Mouse (Mus musculus): ENCODE data around the gene Glcci1. TPM values are rescaled to one million over a fixed set of nuclear protein-coding genes. Genes with fewer than 3 reads are reported as not detected.

The Glcci1 gene
- polyA plus RNA-seq, 1 experiment: 187 TPM

- peak; percentile 55 for DNase-seq
- no peaks in the 10 kb centered on the region for H3K27me3 ChIP-seq (ENCODE audit: control insufficient read depth, insufficient read depth, low read length)
- under 1% methylated on average over 64 of the region's 73 CpGs for WGBS
- H3K36me3 ChIP-seq (ENCODE audit: control insufficient read depth, insufficient read depth, low read length): peaks cover 16% of the 10 kb centered on the region
- H3K4me3 ChIP-seq (ENCODE audit: control insufficient read depth, insufficient read depth, low read length): peak overlapping the region; percentile 97
- 0 out of 2 replicates have a peak, but pooled peaks have one; percentile 15 for TF ChIP-seq POLR2A (IDR thresholded peaks at IDR 0.05; ENCODE audit: control insufficient read depth, extremely low read depth, insufficient read depth, low read length, poor library complexity)
- TF ChIP-seq CTCF (IDR thresholded peaks at IDR 0.05; ENCODE audit: borderline replicate concordance, control insufficient read depth, extremely low read depth, insufficient read depth, low read length, poor library complexity): no peak
- peaks cover 2% of the 10 kb centered on the region for H3K4me1 ChIP-seq (replicated peaks; ENCODE audit: control insufficient read depth, insufficient read depth, low read length)
- peak overlapping the region; percentile 97 for H3K27ac ChIP-seq (ENCODE audit: control insufficient read depth, insufficient read depth, low read length)
These were observed 812 bp downstream of the Glcci1 start for GRCm38 (mm10) chr6:8509961-8510863.

GRCm38 (mm10) chr6:8510864-8511428, 1.5 kb downstream of the Glcci1 start:
- TF ChIP-seq CTCF (IDR thresholded peaks at IDR 0.05; ENCODE audit: borderline replicate concordance, control insufficient read depth, extremely low read depth, insufficient read depth, low read length, poor library complexity): no peak
- TF ChIP-seq POLR2A (IDR thresholded peaks at IDR 0.05; ENCODE audit: control insufficient read depth, extremely low read depth, insufficient read depth, low read length, poor library complexity): no peak
- no peak overlapping the region for H3K4me3 ChIP-seq (ENCODE audit: control insufficient read depth, insufficient read depth, low read length)
- peaks cover 20% of the 10 kb centered on the region for H3K36me3 ChIP-seq (ENCODE audit: control insufficient read depth, insufficient read depth, low read length)
- 39% methylated on average over 7 of the region's 7 CpGs for WGBS
- DNase-seq: no peak
- peak overlapping the region; percentile 97; the same call in 1 of the 2 replicates for H3K27ac ChIP-seq (ENCODE audit: control insufficient read depth, insufficient read depth, low read length)
- H3K4me1 ChIP-seq (replicated peaks; ENCODE audit: control insufficient read depth, insufficient read depth, low read length): no peaks in the 10 kb centered on the region; the same call in 1 of the 2 replicates
- no peaks in the 10 kb centered on the region for H3K27me3 ChIP-seq (ENCODE audit: control insufficient read depth, insufficient read depth, low read length)

- peak overlapping the region; percentile 68 for H3K4me3 ChIP-seq (ENCODE audit: control insufficient read depth, insufficient read depth, low read length)
- peak overlapping the region; percentile 97 for H3K27ac ChIP-seq (ENCODE audit: control insufficient read depth, insufficient read depth, low read length)
- peaks cover 23% of the 10 kb centered on the region for H3K36me3 ChIP-seq (ENCODE audit: control insufficient read depth, insufficient read depth, low read length)
- 76% methylated on average over 3 of the region's 3 CpGs for WGBS
- TF ChIP-seq CTCF (IDR thresholded peaks at IDR 0.05; ENCODE audit: borderline replicate concordance, control insufficient read depth, extremely low read depth, insufficient read depth, low read length, poor library complexity): no peak
- TF ChIP-seq POLR2A (IDR thresholded peaks at IDR 0.05; ENCODE audit: control insufficient read depth, extremely low read depth, insufficient read depth, low read length, poor library complexity): no peak
- DNase-seq: no peak
- no peaks in the 10 kb centered on the region for H3K27me3 ChIP-seq (ENCODE audit: control insufficient read depth, insufficient read depth, low read length)
- H3K4me1 ChIP-seq (replicated peaks; ENCODE audit: control insufficient read depth, insufficient read depth, low read length): no peaks in the 10 kb centered on the region; the same call in 1 of the 2 replicates
These were observed 2.0 kb downstream of the Glcci1 start for GRCm38 (mm10) chr6:8511447-8511846.

GRCm38 (mm10) chr6:8512416-8512815, 3.0 kb downstream of the Glcci1 start:
- Histone ChIP-seq H3K4me3 (ENCODE audit: control insufficient read depth, insufficient read depth, low read length) (peak overlapping the region; percentile 38), H3K4me1 (replicated peaks; ENCODE audit: control insufficient read depth, insufficient read depth, low read length) (no peaks in the 10 kb centered on the region; the same call in 1 of the 2 replicates), H3K36me3 (ENCODE audit: control insufficient read depth, insufficient read depth, low read length) (peaks cover 23% of the 10 kb centered on the region), H3K27me3 (ENCODE audit: control insufficient read depth, insufficient read depth, low read length) (no peaks in the 10 kb centered on the region), H3K27ac (ENCODE audit: control insufficient read depth, insufficient read depth, low read length) (peak overlapping the region; percentile 27)
- 47% methylated on average over 8 of the region's 8 CpGs for WGBS
- TF ChIP-seq CTCF (IDR thresholded peaks at IDR 0.05; ENCODE audit: borderline replicate concordance, control insufficient read depth, extremely low read depth, insufficient read depth, low read length, poor library complexity) (no peak), POLR2A (IDR thresholded peaks at IDR 0.05; ENCODE audit: control insufficient read depth, extremely low read depth, insufficient read depth, low read length, poor library complexity) (no peak)
- DNase-seq: peak; percentile 48

GRCm38 (mm10) chr6:8519687-8520086, 10.3 kb downstream of the Glcci1 start:
- TF ChIP-seq POLR2A (IDR thresholded peaks at IDR 0.05; ENCODE audit: control insufficient read depth, extremely low read depth, insufficient read depth, low read length, poor library complexity) (no peak), CTCF (IDR thresholded peaks at IDR 0.05; ENCODE audit: borderline replicate concordance, control insufficient read depth, extremely low read depth, insufficient read depth, low read length, poor library complexity) (no peak)
- DNase-seq: no peak
- peaks cover 7% of the 10 kb centered on the region for H3K36me3 ChIP-seq (ENCODE audit: control insufficient read depth, insufficient read depth, low read length)
- no peak overlapping the region for H3K27ac ChIP-seq (ENCODE audit: control insufficient read depth, insufficient read depth, low read length)
- H3K4me3 ChIP-seq (ENCODE audit: control insufficient read depth, insufficient read depth, low read length): no peak overlapping the region
- WGBS: 98% methylated on average over 3 of the region's 3 CpGs
- H3K27me3 ChIP-seq (ENCODE audit: control insufficient read depth, insufficient read depth, low read length): no peaks in the 10 kb centered on the region
- peaks cover 10% of the 10 kb centered on the region for H3K4me1 ChIP-seq (replicated peaks; ENCODE audit: control insufficient read depth, insufficient read depth, low read length)

- peaks cover 10% of the 10 kb centered on the region for H3K4me1 ChIP-seq (replicated peaks; ENCODE audit: control insufficient read depth, insufficient read depth, low read length)
- no peak for TF ChIP-seq POLR2A (IDR thresholded peaks at IDR 0.05; ENCODE audit: control insufficient read depth, extremely low read depth, insufficient read depth, low read length, poor library complexity)
- no peak for TF ChIP-seq CTCF (IDR thresholded peaks at IDR 0.05; ENCODE audit: borderline replicate concordance, control insufficient read depth, extremely low read depth, insufficient read depth, low read length, poor library complexity)
- 99% methylated on average over 4 of the region's 4 CpGs for WGBS
- no peaks in the 10 kb centered on the region for H3K27me3 ChIP-seq (ENCODE audit: control insufficient read depth, insufficient read depth, low read length)
- H3K4me3 ChIP-seq (ENCODE audit: control insufficient read depth, insufficient read depth, low read length): no peak overlapping the region
- H3K27ac ChIP-seq (ENCODE audit: control insufficient read depth, insufficient read depth, low read length): no peak overlapping the region
- no peak for DNase-seq
- peaks cover under 1% of the 10 kb centered on the region for H3K36me3 ChIP-seq (ENCODE audit: control insufficient read depth, insufficient read depth, low read length)
These were observed 11.8 kb downstream of the Glcci1 start for GRCm38 (mm10) chr6:8521231-8521630.
